Mouse (Mus musculus) MEL (cell line): ENCODE measurements at regions not wholly inside any gene's neighbourhood (a gene's known extent, or its start where the extent isn't known, plus 50 kb on each side); places are given as distances from the start of the nearest gene placed in this dataset.

ENCODE experiments used
- GABPA ChIP-seq: IDR thresholded peaks from 2 replicates; pipeline ENCODE4 v1.6.1; 2012; ENCODE audit warnings: low read depth, mild to moderate bottlenecking, inconsistent platforms, low read length, improper control_type of control experiment, moderate library complexity
- MAZ ChIP-seq: IDR thresholded peaks from 2 replicates; pipeline ENCODE4 v1.6.1; 2012; ENCODE audit warnings: low read depth, mild to moderate bottlenecking, inconsistent platforms, low read length, improper control_type of control experiment
- POLR2A ChIP-seq, 2 experiments: IDR thresholded peaks; 2 replicates each; pipeline ENCODE4 v1.6.1; 2011 to 2012; ENCODE audit warnings: low read length in 2 of 2, mild to moderate bottlenecking in 2 of 2, control low read depth in 1 of 2, improper control_type of control experiment in 1 of 2, low read depth in 1 of 2, moderate library complexity in 1 of 2; ENCODE audit not compliant: control insufficient read depth in 1 of 2, insufficient read depth in 1 of 2, poor library complexity in 1 of 2
- USF1 ChIP-seq: IDR thresholded peaks from 2 replicates; pipeline ENCODE4 v1.6.1; 2014; ENCODE audit warnings: low read depth, mild to moderate bottlenecking, inconsistent platforms, low read length, improper control_type of control experiment, moderate library complexity
- USF2 ChIP-seq, 2 experiments: IDR thresholded peaks; 2 replicates each; pipeline ENCODE4 v1.6.1; 2011 to 2012; ENCODE audit warnings: improper control_type of control experiment in 2 of 2, low read length in 2 of 2, borderline replicate concordance in 1 of 2, inconsistent platforms in 1 of 2, low read depth in 1 of 2, mild to moderate bottlenecking in 1 of 2; ENCODE audit not compliant: insufficient read depth in 1 of 2

- TF ChIP-seq POLR2A (IDR thresholded peaks at IDR 0.05; ENCODE audit: control insufficient read depth in 1 of 2, insufficient read depth in 1 of 2, low read depth in 1 of 2, low read length in 2 of 2, poor library complexity in 1 of 2), result no peak
- no peak for TF ChIP-seq MAZ
- no peak for TF ChIP-seq GABPA
- TF ChIP-seq USF1, result no peak
- no peak for TF ChIP-seq USF2 (IDR thresholded peaks at IDR 0.05; ENCODE audit: borderline replicate concordance in 1 of 2, insufficient read depth in 1 of 2, low read depth in 1 of 2, low read length in 2 of 2)
Measured at GRCm38 (mm10) chr2:50741337-50741736, 407.6 kb downstream of the Rnd3 start.
